Mouse (Mus musculus) megakaryocyte, adult 5-6 weeks (primary cell): Measurements from ENCODE around the gene Sec11a. TPM values are rescaled to one million over a fixed set of nuclear protein-coding genes. Genes with fewer than 3 reads are reported as not detected.

Source experiments
- ATAC-seq: 2 replicates; pipeline ENCODE4 v1.8.0; 2016; ENCODE audit warnings: mild to moderate bottlenecking, inconsistent platforms; ENCODE audit not compliant: poor library complexity, severe bottlenecking
- total RNA-seq, 2 experiments: library from RNA; stranded (forward) in 1 of 2; stranded (reverse) in 1 of 2; fragments of 153-499, 151-499 nt in 1 of 2; fragments of 221-1000, 200-1000 nt in 1 of 2; gene quantifications; 2 replicates each; pipeline versions ENCODE4 v1.2.3 to v1.2.4; 2015 to 2017

Sec11a gene
- total RNA-seq, 2 experiments from 2014 or later, result 169 to 355 TPM

DNA sequence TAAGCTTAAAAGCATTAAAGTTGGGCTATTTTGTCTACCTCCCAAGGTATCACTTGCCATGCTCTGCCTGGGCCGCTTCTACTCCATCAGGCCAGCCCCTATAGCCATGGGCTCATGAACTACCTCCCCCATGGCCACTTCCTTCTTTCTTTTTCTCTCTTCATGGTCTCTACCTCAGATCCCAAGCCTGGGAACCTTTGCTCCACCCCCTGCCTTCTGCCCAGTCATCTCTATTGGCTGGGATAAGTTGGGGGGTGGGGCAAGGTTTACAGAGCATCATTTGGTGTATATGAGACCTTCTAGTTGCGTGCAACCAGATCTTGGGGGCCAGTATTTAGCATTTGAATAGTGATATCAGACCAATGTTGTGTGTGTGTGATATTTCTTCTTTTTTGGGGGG is 85.1 kb downstream of the Sec11a start:
- ATAC-seq, result no peak

DNA sequence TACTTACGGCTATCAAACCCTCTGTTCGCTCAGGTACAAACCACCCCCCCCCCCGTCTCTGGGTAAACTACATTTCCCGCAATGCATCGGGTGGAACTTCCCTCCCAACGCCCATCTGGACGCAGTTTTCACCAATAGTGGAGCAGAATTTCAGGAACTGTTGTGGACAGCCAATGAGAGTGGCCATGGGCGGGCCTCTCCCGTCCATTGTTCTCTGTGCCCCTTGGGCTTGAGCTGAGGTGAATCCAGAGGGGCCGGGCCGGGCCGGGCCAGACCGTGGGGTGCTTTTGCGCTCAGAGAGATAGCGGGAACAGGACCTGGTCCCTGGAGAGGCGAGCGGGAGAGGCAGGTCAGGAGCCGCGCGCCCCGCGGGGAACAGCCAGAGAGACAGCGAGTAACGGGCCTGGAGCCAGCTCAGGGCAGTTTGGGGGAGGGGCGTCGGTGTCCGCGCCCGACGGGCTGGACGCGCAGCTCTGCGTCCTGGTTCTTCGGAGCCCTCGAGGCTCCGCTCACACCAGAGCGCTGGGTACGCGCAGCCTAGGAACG is 86.8 kb downstream of the Sec11a start, which contains the start of gene Zscan2:
TSS of gene Zscan2 (plus strand) at position 192 of the 546 bp plus-strand sequence.
- peak; percentile 85 for ATAC-seq

DNA sequence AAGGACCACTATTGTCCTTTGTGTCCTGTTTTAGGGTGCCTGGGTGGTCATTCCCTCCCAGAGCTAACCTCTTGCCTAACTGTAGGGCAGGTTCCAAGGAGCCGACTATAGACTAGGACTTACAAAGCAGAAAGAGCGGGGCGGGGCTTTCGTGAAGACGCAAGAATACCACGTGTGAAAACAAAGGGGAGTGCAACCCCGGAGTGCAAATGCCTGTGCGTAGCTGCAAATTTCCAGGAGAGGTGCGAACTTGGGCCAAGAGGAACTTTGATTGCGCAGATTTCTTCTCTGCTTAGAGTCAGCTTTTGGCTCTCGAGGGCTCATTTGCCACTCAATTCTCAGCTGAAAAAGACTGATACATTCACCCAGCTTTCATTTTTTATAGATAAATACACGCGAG is 87.4 kb downstream of the Sec11a start:
- peak; percentile 33 for ATAC-seq

DNA sequence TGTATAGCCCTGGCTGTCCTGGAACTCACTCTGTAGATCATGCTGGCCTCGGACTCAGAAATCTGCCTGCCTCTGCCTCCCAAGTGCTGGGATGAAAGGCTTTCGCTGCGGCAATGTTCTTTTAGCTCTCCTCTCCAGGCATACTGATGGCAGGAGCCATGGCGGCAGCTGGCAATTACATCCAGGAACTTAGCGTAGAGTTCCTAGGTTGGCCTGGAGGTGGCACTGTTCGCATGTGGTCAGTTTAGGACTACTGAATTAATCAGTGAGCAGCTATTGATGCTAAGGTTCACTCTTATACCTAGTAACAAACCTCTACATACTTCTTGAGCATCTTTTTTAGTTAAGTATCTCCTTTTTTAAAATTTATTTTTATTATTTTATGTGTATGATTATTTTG is 90.4 kb downstream of the Sec11a start:
- peak; percentile 65 for ATAC-seq

DNA sequence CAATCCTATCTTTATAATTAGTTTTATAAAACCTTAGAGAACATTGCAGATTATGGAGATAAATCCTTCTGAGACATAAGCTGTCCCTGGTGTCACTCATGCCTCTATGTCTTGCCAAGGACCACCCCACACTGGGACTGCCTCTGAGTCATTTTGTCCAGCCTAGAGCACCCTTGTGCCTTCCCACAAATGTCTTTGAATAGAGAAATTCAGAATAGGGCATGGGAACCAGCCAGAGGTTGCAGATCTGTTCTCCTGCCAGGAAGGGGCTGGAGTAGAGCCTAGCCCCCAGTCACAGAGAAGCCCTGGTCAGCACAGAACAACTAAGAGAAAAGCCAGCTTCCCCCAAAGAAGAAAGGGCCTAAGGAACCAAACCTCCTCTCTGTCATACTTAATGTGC is 92.3 kb downstream of the Sec11a start:
- ATAC-seq, result no peak

Other genes with a start within 250 kb of the Sec11a start
- 246 and 291 TPM in 2 replicates for gene Iqgap1, start 121.8 kb downstream of the Sec11a start, total RNA-seq (2015)
- 287 and 303 TPM in 2 replicates for gene Iqgap1, start 121.8 kb downstream of the Sec11a start, total RNA-seq (2017)
- gene Zscan2, start 86.9 kb downstream of the Sec11a start, total RNA-seq (2015), result 1.6 and 2.0 TPM in 2 replicates
- 1.5 and 2.9 TPM in 2 replicates for gene Zscan2, start 86.9 kb downstream of the Sec11a start, total RNA-seq (2017)
- gene Wdr73, start 46.5 kb downstream of the Sec11a start, total RNA-seq (2015), result 5.8 and 6.0 TPM in 2 replicates
- gene Wdr73, start 46.5 kb downstream of the Sec11a start, total RNA-seq (2017), result 6.4 and 9.7 TPM in 2 replicates
- gene Nmb, start 42.7 kb downstream of the Sec11a start, total RNA-seq (2015), result 6.1 and 9.2 TPM in 2 replicates
- gene Nmb, start 42.7 kb downstream of the Sec11a start, total RNA-seq (2017), result 0.59 and 1.3 TPM in 2 replicates
- 23.2 and 26.6 TPM in 2 replicates for gene Zfp592, start 45.9 kb upstream of the Sec11a start, total RNA-seq (2015)
- 19.6 and 26.5 TPM in 2 replicates for gene Zfp592, start 45.9 kb upstream of the Sec11a start, total RNA-seq (2017)
- gene Alpk3, start 109.8 kb upstream of the Sec11a start, total RNA-seq (2015), result not detected in 2 replicates
- under 0.01 TPM in 1 of 2 replicates, not detected in the other for gene Alpk3, start 109.8 kb upstream of the Sec11a start, total RNA-seq (2017)
- gene Slc28a1, start 167.0 kb upstream of the Sec11a start, total RNA-seq (2015), result not detected in 2 replicates
- not detected in 2 replicates for gene Slc28a1, start 167.0 kb upstream of the Sec11a start, total RNA-seq (2017)